Mouse (Mus musculus) CH12.LX (cell line): ENCODE measurements at regions not wholly inside any gene's neighbourhood (a gene's known extent, or its start where the extent isn't known, plus 50 kb on each side); places are given as distances from the start of the nearest gene placed in this dataset.

Experiments used
- DNase-seq: peaks from one replicate; pipeline ENCODE4 v3.0.0-alpha.2; 2013; ENCODE audit errors: extremely low read depth
- H3K27ac ChIP-seq: 2 replicates; pipeline ENCODE4 v1.5.1; 2012; ENCODE audit warnings: low read depth, mild to moderate bottlenecking, control low read depth, moderate library complexity; ENCODE audit not compliant: insufficient read depth
- H3K27me3 ChIP-seq: replicated peaks from 2 replicates; pipeline ENCODE3; 2012; ENCODE audit warnings: inconsistent platforms
- H3K36me3 ChIP-seq, 2 experiments: replicated peaks in 1 of 2; 2 replicates each; pipeline versions ENCODE3 to v1.6.1; 2012; ENCODE audit warnings: inconsistent platforms in 1 of 2, low read length in 1 of 2, mild to moderate bottlenecking in 1 of 2, mixed read lengths in 1 of 2, moderate library complexity in 1 of 2; ENCODE audit not compliant: control insufficient read depth in 1 of 2, insufficient read depth in 1 of 2
- H3K4me1 ChIP-seq, 2 experiments: 2 replicates each; pipeline ENCODE4 v1.6.1; 2012; ENCODE audit warnings: inconsistent platforms in 1 of 2, moderate library complexity in 1 of 2; ENCODE audit not compliant: insufficient read depth in 2 of 2, control insufficient read depth in 1 of 2
- H3K4me2 ChIP-seq: 2 replicates; pipeline ENCODE4 v1.6.1; 2012; ENCODE audit warnings: low read depth, mild to moderate bottlenecking, control low read depth; ENCODE audit not compliant: poor library complexity, insufficient read depth, severe bottlenecking
- H3K4me3 ChIP-seq, 3 experiments: fragments of 150-350 bp in 1 of 3; sonication (generic) in 1 of 3; replicated peaks in 1 of 3; 2 replicates each; pipeline versions ENCODE3 to v1.5.1; 2011 to 2012; ENCODE audit warnings: low read depth in 2 of 3, low read length in 2 of 3, mild to moderate bottlenecking in 2 of 3, moderate library complexity in 2 of 3, control low read depth in 1 of 3, improper control_type of control experiment in 1 of 3, inconsistent platforms in 1 of 3, mixed read lengths in 1 of 3; ENCODE audit not compliant: poor library complexity in 1 of 3
- H3K79me2 ChIP-seq: replicated peaks from 2 replicates; pipeline ENCODE4 v1.6.1; 2012; ENCODE audit warnings: mild to moderate bottlenecking, moderate library complexity; ENCODE audit not compliant: control insufficient read depth, poor library complexity, insufficient read depth, severe bottlenecking; ENCODE audit errors: extremely low read depth
- H3K9ac ChIP-seq: 2 replicates; pipeline ENCODE4 v1.6.1; 2012; ENCODE audit warnings: low read depth, mild to moderate bottlenecking, control low read depth, moderate library complexity; ENCODE audit not compliant: insufficient read depth
- H3K9me3 ChIP-seq: replicated peaks from 2 replicates; pipeline ENCODE3; 2012; ENCODE audit warnings: low read length, inconsistent platforms, mixed read lengths
- BHLHE40 ChIP-seq: IDR thresholded peaks from 2 replicates; pipeline ENCODE4 v1.6.1; 2011; ENCODE audit warnings: mild to moderate bottlenecking, low read depth, low read length, improper control_type of control experiment
- CHD1 ChIP-seq: IDR thresholded peaks from 2 replicates; pipeline ENCODE4 v1.6.1; 2012; ENCODE audit warnings: low read depth, low read length, improper control_type of control experiment, inconsistent platforms
- CTCF ChIP-seq, 2 experiments: IDR thresholded peaks in 1 of 2; conservative IDR thresholded peaks in 1 of 2; 2 replicates each; pipeline ENCODE4 v1.5.1; 2011 to 2012; ENCODE audit warnings: low read depth in 2 of 2, low read length in 2 of 2, improper control_type of control experiment in 1 of 2, inconsistent platforms in 1 of 2, mild to moderate bottlenecking in 1 of 2, moderate library complexity in 1 of 2
- E2F4 ChIP-seq: IDR thresholded peaks from 2 replicates; pipeline ENCODE4 v1.6.1; 2011; ENCODE audit warnings: low read depth, low read length, improper control_type of control experiment; ENCODE audit not compliant: insufficient replicate concordance
- ELF1 ChIP-seq: IDR thresholded peaks from 2 replicates; pipeline ENCODE4 v1.6.1; 2014; ENCODE audit warnings: low read depth, mild to moderate bottlenecking, inconsistent platforms, low read length, improper control_type of control experiment
- EP300 ChIP-seq: IDR thresholded peaks from 2 replicates; pipeline ENCODE4 v1.6.1; 2011; ENCODE audit warnings: low read length, improper control_type of control experiment
- ETS1 ChIP-seq: conservative IDR thresholded peaks from 2 replicates; pipeline ENCODE4 v1.6.1; 2012; ENCODE audit warnings: low read depth, mild to moderate bottlenecking, inconsistent platforms, low read length, improper control_type of control experiment, moderate library complexity
- GABPA ChIP-seq: IDR thresholded peaks from 2 replicates; pipeline ENCODE4 v1.6.1; 2012; ENCODE audit warnings: low read depth, low read length, improper control_type of control experiment, inconsistent platforms; ENCODE audit not compliant: insufficient replicate concordance
- HCFC1 ChIP-seq: IDR thresholded peaks from 2 replicates; pipeline ENCODE4 v1.6.1; 2012; ENCODE audit warnings: low read depth, mild to moderate bottlenecking, inconsistent platforms, low read length, improper control_type of control experiment
- IRF4 ChIP-seq: IDR thresholded peaks from 2 replicates; pipeline ENCODE4 v1.6.1; 2014; ENCODE audit warnings: low read depth, mild to moderate bottlenecking, inconsistent platforms, low read length, improper control_type of control experiment
- JUN ChIP-seq: IDR thresholded peaks from 2 replicates; pipeline ENCODE4 v1.6.1; 2011; ENCODE audit warnings: low read depth, mild to moderate bottlenecking, low read length, improper control_type of control experiment, moderate library complexity; ENCODE audit not compliant: insufficient read depth
- JUND ChIP-seq: conservative IDR thresholded peaks from 2 replicates; pipeline ENCODE4 v1.6.1; 2011; ENCODE audit warnings: low read depth, low read length, improper control_type of control experiment
- KAT2A ChIP-seq: IDR thresholded peaks from 2 replicates; pipeline ENCODE4 v1.6.1; 2012; ENCODE audit warnings: low read length, improper control_type of control experiment, inconsistent platforms; ENCODE audit not compliant: insufficient replicate concordance
- MAFK ChIP-seq: IDR thresholded peaks from 2 replicates; pipeline ENCODE4 v1.6.1; 2011; ENCODE audit warnings: low read length, improper control_type of control experiment; ENCODE audit not compliant: insufficient replicate concordance
- MAX ChIP-seq: IDR thresholded peaks from 2 replicates; pipeline ENCODE4 v1.6.1; 2011; ENCODE audit warnings: low read length, improper control_type of control experiment
- MAZ ChIP-seq: IDR thresholded peaks from 2 replicates; pipeline ENCODE4 v1.6.1; 2012; ENCODE audit warnings: low read depth, mild to moderate bottlenecking, inconsistent platforms, low read length, improper control_type of control experiment, moderate library complexity
- MEF2A ChIP-seq: IDR thresholded peaks from 2 replicates; pipeline ENCODE4 v1.6.1; 2014; ENCODE audit warnings: low read depth, mild to moderate bottlenecking, inconsistent platforms, low read length, improper control_type of control experiment, borderline replicate concordance
- MXI1 ChIP-seq: IDR thresholded peaks from 2 replicates; pipeline ENCODE4 v1.6.1; 2011; ENCODE audit warnings: mild to moderate bottlenecking, low read depth, low read length, improper control_type of control experiment
- MYC ChIP-seq: IDR thresholded peaks from 2 replicates; pipeline ENCODE4 v1.6.1; 2011; ENCODE audit warnings: low read depth, mild to moderate bottlenecking, improper control_type of control experiment, low read length
- NELFE ChIP-seq: IDR thresholded peaks from 2 replicates; pipeline ENCODE4 v1.6.1; 2011; ENCODE audit warnings: low read depth, low read length, improper control_type of control experiment
- NRF1 ChIP-seq: IDR thresholded peaks from 2 replicates; pipeline ENCODE4 v1.6.1; 2014; ENCODE audit warnings: low read depth, mild to moderate bottlenecking, inconsistent platforms, low read length, improper control_type of control experiment, moderate library complexity
- PAX5 ChIP-seq: IDR thresholded peaks from 2 replicates; pipeline ENCODE4 v1.6.1; 2012; ENCODE audit warnings: low read length, inconsistent platforms, mixed read lengths
- POLR2AphosphoS2 ChIP-seq: IDR thresholded peaks from 2 replicates; pipeline ENCODE4 v1.6.1; 2011; ENCODE audit warnings: low read depth, low read length, improper control_type of control experiment
- RAD21 ChIP-seq: IDR thresholded peaks from 2 replicates; pipeline ENCODE4 v1.6.1; 2011; ENCODE audit warnings: low read depth, mild to moderate bottlenecking, low read length, improper control_type of control experiment, moderate library complexity
- RCOR1 ChIP-seq: conservative IDR thresholded peaks from 2 replicates; pipeline ENCODE4 v1.6.1; 2012; ENCODE audit warnings: low read depth, mild to moderate bottlenecking, inconsistent platforms, low read length, improper control_type of control experiment
- SIN3A ChIP-seq: IDR thresholded peaks from 2 replicates; pipeline ENCODE4 v1.6.1; 2012; ENCODE audit warnings: low read length, improper control_type of control experiment, inconsistent platforms
- SMC3 ChIP-seq: IDR thresholded peaks from 2 replicates; pipeline ENCODE4 v1.6.1; 2011; ENCODE audit warnings: low read depth, low read length, improper control_type of control experiment
- TBP ChIP-seq: conservative IDR thresholded peaks from 2 replicates; pipeline ENCODE4 v1.6.1; 2011; ENCODE audit warnings: low read depth, low read length, improper control_type of control experiment
- UBTF ChIP-seq: IDR thresholded peaks from 2 replicates; pipeline ENCODE4 v1.6.1; 2012; ENCODE audit warnings: low read depth, mild to moderate bottlenecking, inconsistent platforms, low read length, improper control_type of control experiment, moderate library complexity
- USF1 ChIP-seq: IDR thresholded peaks from 2 replicates; pipeline ENCODE4 v1.6.1; 2014; ENCODE audit warnings: low read depth, mild to moderate bottlenecking, inconsistent platforms, low read length, improper control_type of control experiment
- USF2 ChIP-seq: conservative IDR thresholded peaks from 2 replicates; pipeline ENCODE4 v1.6.1; 2011; ENCODE audit warnings: low read depth, low read length, improper control_type of control experiment
- ZC3H11A ChIP-seq: IDR thresholded peaks from 2 replicates; pipeline ENCODE4 v1.6.1; 2012; ENCODE audit warnings: low read depth, mild to moderate bottlenecking, inconsistent platforms, low read length, improper control_type of control experiment
- ZKSCAN1 ChIP-seq: IDR thresholded peaks from 2 replicates; pipeline ENCODE4 v1.6.1; 2012; ENCODE audit warnings: low read depth, inconsistent platforms, low read length, improper control_type of control experiment, borderline replicate concordance
- ZMIZ1 ChIP-seq: IDR thresholded peaks from 2 replicates; pipeline ENCODE4 v1.6.1; 2012; ENCODE audit warnings: low read depth, mild to moderate bottlenecking, inconsistent platforms, low read length, improper control_type of control experiment
- ZNF384 ChIP-seq: IDR thresholded peaks from 2 replicates; pipeline ENCODE4 v1.6.1; 2012; ENCODE audit warnings: low read depth, low read length, improper control_type of control experiment, inconsistent platforms
- dilution Hi-C: fragments of 300-500 bp; cut with MboI; formaldehyde crosslinking; loops from 2 replicates; pipeline ENCODE4 v1.14.3; 2020; ENCODE audit warnings: low sequenced_read_pairs; ENCODE audit not compliant: extremely low pct_unique_long_range_greater_than_20kb, extremely low pct_ligation_motif_present
- in situ Hi-C: fragments of 300-500 bp; cut with MboI; formaldehyde crosslinking; loops from 3 replicates; pipeline ENCODE4 v1.14.3; 2019; ENCODE audit warnings: low sequenced_read_pairs, low pct_ligation_motif_present, low pct_unique_long_range_greater_than_20kb, mixed read lengths

DNA sequence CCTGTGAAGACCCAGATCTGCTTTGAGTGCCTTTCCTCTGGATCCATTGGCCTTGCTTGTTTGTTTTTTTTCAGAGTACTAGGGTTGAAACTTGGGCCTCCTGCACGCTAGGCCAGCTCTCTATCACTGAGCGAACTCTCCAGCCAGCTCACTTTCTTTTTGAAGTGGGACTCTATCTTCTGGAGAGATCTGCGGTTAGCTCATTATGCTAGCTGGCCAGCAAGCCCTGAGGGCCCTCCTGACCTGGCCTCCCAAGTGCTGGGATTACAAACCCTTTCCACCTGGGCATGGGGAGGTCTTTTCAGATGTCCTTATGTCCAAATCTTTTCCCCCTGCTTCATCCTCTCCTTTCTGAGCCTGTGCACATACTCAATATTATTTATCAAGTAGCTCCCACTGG, 59.6 kb upstream of the Itm2b start (continued):
- no peak for TF ChIP-seq JUN
- TF ChIP-seq MYC = no peak
- no peak; the same call in none of the 2 replicates for TF ChIP-seq RAD21
- TF ChIP-seq, all 38 proteins: peak for 15

DNA sequence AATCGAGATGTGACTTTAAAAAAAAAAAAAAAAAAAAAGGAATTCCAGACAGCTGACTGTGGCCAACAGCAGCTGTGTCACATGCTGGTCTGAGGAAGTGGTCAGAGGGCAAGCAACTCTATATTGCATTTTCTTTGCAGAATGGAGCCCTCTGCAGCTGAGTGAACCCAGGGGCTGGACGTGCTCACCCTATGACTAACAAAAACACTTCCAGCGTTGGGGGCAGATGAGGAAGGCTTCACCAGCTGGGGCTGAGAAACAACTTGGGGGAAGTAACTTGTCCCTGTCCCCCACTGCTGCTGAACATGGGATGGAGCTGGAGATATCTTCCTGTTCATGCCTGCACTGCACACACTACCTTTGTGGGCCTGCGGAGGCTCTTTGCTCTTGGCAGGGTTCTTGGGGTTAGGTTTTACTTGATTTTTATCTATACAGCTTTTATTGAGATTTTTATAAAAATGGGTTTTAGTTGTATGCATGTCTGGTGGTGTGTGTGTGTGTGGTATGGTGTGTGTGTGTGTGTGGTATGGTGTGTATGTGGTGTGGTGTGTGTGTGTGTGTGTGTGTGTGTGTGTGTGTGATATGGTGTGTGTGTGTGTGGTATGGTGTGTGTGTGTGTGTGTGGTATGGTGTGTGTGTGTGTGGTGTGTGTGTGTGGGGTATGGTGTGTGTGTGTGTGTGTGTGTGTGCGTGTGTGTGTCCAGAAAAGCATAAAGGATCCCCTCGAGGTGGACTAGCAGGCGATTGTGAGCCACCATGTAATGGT, 57.0 kb upstream of the Itm2b start:
- H3K9me3 ChIP-seq = no peaks in the 10 kb centered on the region
- 0 out of 2 replicates have a peak overlapping the region, but pooled peaks have one; percentile 1 for H3K4me2 ChIP-seq
- peak overlapping the region; percentile 76 for H3K27ac ChIP-seq
- H3K79me2 ChIP-seq = no peaks in the 10 kb centered on the region
- peaks cover 36 to 62% of the 10 kb centered on the region in 2 experiments for H3K4me1 ChIP-seq
- DNase-seq = peak; percentile 79
- H3K36me3 ChIP-seq = no peaks in the 10 kb centered on the region
- H3K4me3 ChIP-seq = peak overlapping the region in 1 of 3 experiments; percentile 45
- 0 out of 2 replicates have a peak overlapping the region, but pooled peaks have one; percentile 20 for H3K9ac ChIP-seq
- no peaks in the 10 kb centered on the region for H3K27me3 ChIP-seq
- in situ Hi-C loops = loop anchor here (25.0 kb wide), 1 partner anchor 330 kb away; the partner anchor contains the start of gene Rcbtb2
- dilution Hi-C loops = no loop called here
- TF ChIP-seq USF1 (peak; percentile 56), IRF4 (peak; percentile 54; the same call in 1 of the 2 replicates), NELFE (no peak), POLR2AphosphoS2 (no peak), MEF2A (0 out of 2 replicates have a peak, but pooled peaks have one; percentile 7), SMC3 (no peak; the same call in 1 of the 2 replicates), TBP (no peak), CTCF (conservative IDR thresholded peaks at IDR 0.05 in 1 of 2, IDR thresholded peaks at IDR 0.05 in 1 of 2; ENCODE audit: low read depth in 2 of 2, low read length in 2 of 2) (peak in 1 of 2 experiments; percentile 29; a peak in 1 of 4 replicates), HCFC1 (no peak), UBTF (no peak), MXI1 (no peak), RAD21 (peak; percentile 24), JUND (no peak), ZKSCAN1 (no peak), RCOR1 (no peak), ZMIZ1 (no peak), GABPA (no peak), PAX5 (no peak), E2F4 (no peak), JUN (no peak), ETS1 (peak; percentile 99), MAZ (no peak), ZC3H11A (no peak), CHD1 (no peak), USF2 (peak; percentile 30; the same call in 1 of the 2 replicates), ZNF384 (peak; percentile 98), MAFK (no peak; the same call in 1 of the 2 replicates), ELF1 (0 out of 2 replicates have a peak, but pooled peaks have one; percentile 9), EP300 (peak; percentile 44; the same call in 1 of the 2 replicates), BHLHE40 (peak; percentile 98), SIN3A (peak; percentile 33; the same call in 1 of the 2 replicates), NRF1 (no peak), MAX (no peak), MYC (no peak), KAT2A (no peak)
